Mouse (Mus musculus) kidney, postnatal 0 days (tissue): ENCODE results near the gene Eno2. TPM values are rescaled to one million over a fixed set of nuclear protein-coding genes. Genes with fewer than 3 reads are reported as not detected.
A peak's percentile ranks its signal among the peaks of the same experiment; 100 is the strongest.

Experiments used
- ATAC-seq: fragments of 200-750 bp; cut with Nextera tagmentation; replicated peaks from 2 replicates; pipeline ENCODE4 v1.8.0; 2017; ENCODE audit warnings: low read depth, moderate number of reproducible peaks, moderate TSS enrichment, moderate library complexity; ENCODE audit not compliant: low FRiP score
- DNase-seq: peaks from one replicate; pipeline ENCODE4 v3.0.0-alpha.2; 2016; ENCODE audit warnings: low spot score
- H3K27ac ChIP-seq: fragments of 300-500 bp; sonication (generic); 2 replicates; pipeline ENCODE4 v1.5.1; 2014; ENCODE audit warnings: mild to moderate bottlenecking
- H3K27me3 ChIP-seq: fragments of 300-500 bp; sonication (generic); 2 replicates; pipeline ENCODE4 v1.6.1; 2014; ENCODE audit warnings: low read length, mixed read lengths; ENCODE audit not compliant: insufficient read depth
- H3K36me3 ChIP-seq: fragments of 300-500 bp; sonication (generic); 2 replicates; pipeline ENCODE4 v1.6.1; 2014; ENCODE audit warnings: low read length, mixed read lengths; ENCODE audit not compliant: insufficient read depth
- H3K4me1 ChIP-seq: fragments of 300-500 bp; sonication (generic); replicated peaks from 2 replicates; pipeline ENCODE4 v1.6.1; 2014; ENCODE audit warnings: antibody characterized with exemption, low read length, mixed read lengths; ENCODE audit not compliant: insufficient read depth
- H3K4me2 ChIP-seq: fragments of 300-500 bp; sonication (generic); 2 replicates; pipeline ENCODE4 v1.6.1; 2014; ENCODE audit warnings: mild to moderate bottlenecking, low read length, moderate library complexity, mixed read lengths
- H3K4me3 ChIP-seq: fragments of 300-500 bp; sonication (generic); replicated peaks from 2 replicates; pipeline ENCODE4 v1.5.1; 2014; ENCODE audit warnings: low read depth, low read length
- H3K9ac ChIP-seq: fragments of 300-500 bp; sonication (generic); 2 replicates; pipeline ENCODE4 v1.6.1; 2014; ENCODE audit warnings: low read depth, low read length
- H3K9me3 ChIP-seq: fragments of 300-500 bp; sonication (generic); replicated peaks from 2 replicates; pipeline ENCODE4 v1.6.1; 2016; ENCODE audit warnings: low read length, inconsistent platforms, mixed read lengths
- CTCF ChIP-seq: IDR thresholded peaks from 2 replicates; pipeline ENCODE4 v1.5.1; 2016; ENCODE audit warnings: antibody characterized with exemption, low read depth, mild to moderate bottlenecking, moderate library complexity
- WGBS: fragments of 180-500 bp; shearing (Covaris S2); extraction: QIAGEN DNeasy Blood & Tissue Kit; methylation state at CpG from one replicate; pipeline ENCODE4 v1.1.7; 2014; 5-methylcytosine and 5-hydroxymethylcytosine counted together
- polyA plus RNA-seq: library from polyadenylated mRNA; unstranded; fragments of >200 nt; fragmentation: Nextera tagmentation; extraction: Ambion mirVana; gene quantifications from 2 replicates; pipeline ENCODE4 v1.2.1, GENCODE M21; 2015

The Eno2 gene
- polyA plus RNA-seq, 1 experiment from 2014 or later: 7.6 TPM

DNA sequence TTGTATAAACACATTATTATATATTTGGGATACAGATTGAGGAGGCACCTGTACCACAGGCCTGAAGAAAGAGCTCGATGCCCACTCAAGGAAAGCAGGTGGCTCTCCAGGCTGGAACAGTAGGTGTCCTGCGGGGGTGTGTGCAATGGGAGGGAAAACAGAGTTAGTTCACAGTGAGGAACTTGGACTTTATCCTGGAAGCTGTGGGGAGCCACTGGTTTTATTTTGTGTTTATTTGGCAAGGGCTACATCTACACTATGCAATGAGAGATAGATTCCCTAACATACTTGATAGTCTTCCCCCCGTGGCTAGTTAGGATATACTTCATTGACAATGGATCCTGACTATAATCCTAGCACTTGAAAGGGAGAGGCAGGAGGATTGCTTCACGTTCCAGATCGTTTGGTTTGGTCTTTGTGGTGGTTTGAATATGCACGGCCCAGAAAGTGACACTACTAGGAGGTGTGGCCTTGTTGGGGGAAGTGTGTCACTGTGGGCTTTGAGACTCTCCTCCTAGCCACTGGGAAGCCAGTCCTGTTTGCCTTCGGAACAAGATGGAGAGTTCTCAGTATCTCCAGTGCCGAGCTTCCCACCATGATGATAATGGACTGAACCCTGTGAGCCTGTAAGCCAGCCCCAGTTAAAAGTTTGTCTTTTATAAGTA, 17.4 kb upstream of the Eno2 start:
- Histone ChIP-seq H3K4me2 (no peak overlapping the region), H3K9ac (no peak overlapping the region), H3K4me3 (no peak overlapping the region), H3K4me1 (no peaks in the 10 kb centered on the region), H3K9me3 (no peaks in the 10 kb centered on the region), H3K27ac (no peak overlapping the region), H3K36me3 (no peaks in the 10 kb centered on the region), H3K27me3 (no peaks in the 10 kb centered on the region)
- no peak for TF ChIP-seq CTCF
- DNase-seq: peak; percentile 44
- ATAC-seq: 0 out of 2 replicates have a peak, but pooled peaks have one; percentile 41
- 38% methylated on average over 8 of the region's 8 CpGs for WGBS

DNA sequence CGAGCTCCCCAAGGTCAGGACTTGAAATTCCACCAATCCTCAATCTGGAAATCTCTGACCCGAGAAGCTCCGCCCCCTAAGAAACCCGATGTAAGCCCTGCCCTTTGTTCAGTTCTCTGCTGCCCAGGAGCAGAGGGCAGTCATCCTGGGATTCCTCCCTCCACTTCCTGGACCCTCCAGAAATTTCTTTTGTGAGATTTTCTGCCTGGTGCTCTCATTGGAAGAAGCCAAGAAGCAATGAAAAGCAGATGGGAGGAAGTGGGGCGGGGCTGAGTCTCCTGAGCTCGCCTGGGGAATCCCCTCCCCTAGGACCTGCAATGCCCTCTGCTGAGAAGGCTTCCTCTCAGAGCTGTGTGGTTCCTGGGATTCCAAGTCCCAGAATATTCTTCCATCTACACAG, 13.0 kb upstream of the Eno2 start:
- H3K4me3 ChIP-seq: peak overlapping the region; percentile 14; the same call in 1 of the 2 replicates
- no peaks in the 10 kb centered on the region for H3K4me1 ChIP-seq
- H3K27me3 ChIP-seq: no peaks in the 10 kb centered on the region
- no peaks in the 10 kb centered on the region for H3K36me3 ChIP-seq
- 0 out of 2 replicates have a peak overlapping the region, but pooled peaks have one; percentile 24 for H3K9ac ChIP-seq
- TF ChIP-seq CTCF: no peak
- H3K27ac ChIP-seq: no peak overlapping the region
- WGBS: 27% methylated on average over 6 of the region's 6 CpGs
- H3K4me2 ChIP-seq: peak overlapping the region; percentile 39
- ATAC-seq: peak; percentile 41
- DNase-seq: peak; percentile 64
- no peaks in the 10 kb centered on the region for H3K9me3 ChIP-seq

DNA sequence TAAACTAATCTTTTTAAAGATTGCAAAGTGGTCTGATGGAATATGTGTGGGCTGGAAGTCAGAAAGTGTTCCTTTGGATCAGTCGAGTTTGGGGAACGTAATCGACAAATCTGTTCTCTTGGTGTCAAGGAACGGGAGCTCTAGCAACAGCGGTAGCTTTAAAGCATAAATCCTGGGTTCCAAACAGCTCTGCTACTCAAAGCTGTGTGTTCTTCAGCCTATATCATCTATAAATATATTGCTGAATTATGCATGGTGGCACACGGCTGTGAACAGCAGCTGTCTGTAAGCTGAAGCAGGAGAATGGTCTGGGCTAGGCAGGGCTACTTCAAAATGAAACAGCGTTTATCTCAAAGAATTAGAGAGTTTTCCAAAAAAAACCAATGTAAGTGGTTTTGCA, 11.4 kb upstream of the Eno2 start:
- no peak for ATAC-seq
- Histone ChIP-seq H3K4me2 (no peak overlapping the region), H3K27ac (no peak overlapping the region), H3K4me3 (no peak overlapping the region), H3K9ac (no peak overlapping the region), H3K4me1 (no peaks in the 10 kb centered on the region), H3K27me3 (no peaks in the 10 kb centered on the region), H3K36me3 (no peaks in the 10 kb centered on the region), H3K9me3 (no peaks in the 10 kb centered on the region)
- TF ChIP-seq CTCF: no peak
- 87% methylated on average over 7 of the region's 7 CpGs for WGBS
- no peak for DNase-seq

DNA sequence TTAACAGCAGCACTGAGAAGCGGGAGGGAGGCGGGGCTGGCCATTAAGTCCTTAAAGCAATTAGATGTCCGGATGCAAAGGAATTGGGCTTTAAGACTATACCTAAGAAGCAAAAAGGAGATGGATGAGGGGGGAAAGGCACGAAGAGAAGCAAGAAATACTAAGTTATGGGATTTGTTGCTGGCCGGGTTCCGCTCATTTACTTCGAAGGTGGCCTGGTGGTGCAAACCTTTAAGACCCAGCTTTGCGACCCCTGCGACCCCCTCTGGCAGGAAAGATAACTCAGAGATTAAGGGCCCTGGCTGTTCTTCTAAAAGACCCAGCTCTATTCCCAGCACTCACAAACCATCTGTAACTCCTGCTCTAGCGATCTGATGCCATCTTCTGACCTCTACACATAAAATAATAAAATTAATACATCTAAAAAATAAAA, 10.5 kb upstream of the Eno2 start:
- peak; percentile 30; the same call in 1 of the 2 replicates for TF ChIP-seq CTCF
- Histone ChIP-seq H3K4me2 (peak overlapping the region; percentile 60), H3K9ac (no peak overlapping the region), H3K9me3 (no peaks in the 10 kb centered on the region), H3K27ac (no peak overlapping the region), H3K4me1 (no peaks in the 10 kb centered on the region), H3K36me3 (no peaks in the 10 kb centered on the region), H3K4me3 (peak overlapping the region; percentile 26), H3K27me3 (no peaks in the 10 kb centered on the region)
- 2% methylated on average over 10 of the region's 10 CpGs for WGBS
- ATAC-seq: no peak
- DNase-seq: peak; percentile 87

DNA sequence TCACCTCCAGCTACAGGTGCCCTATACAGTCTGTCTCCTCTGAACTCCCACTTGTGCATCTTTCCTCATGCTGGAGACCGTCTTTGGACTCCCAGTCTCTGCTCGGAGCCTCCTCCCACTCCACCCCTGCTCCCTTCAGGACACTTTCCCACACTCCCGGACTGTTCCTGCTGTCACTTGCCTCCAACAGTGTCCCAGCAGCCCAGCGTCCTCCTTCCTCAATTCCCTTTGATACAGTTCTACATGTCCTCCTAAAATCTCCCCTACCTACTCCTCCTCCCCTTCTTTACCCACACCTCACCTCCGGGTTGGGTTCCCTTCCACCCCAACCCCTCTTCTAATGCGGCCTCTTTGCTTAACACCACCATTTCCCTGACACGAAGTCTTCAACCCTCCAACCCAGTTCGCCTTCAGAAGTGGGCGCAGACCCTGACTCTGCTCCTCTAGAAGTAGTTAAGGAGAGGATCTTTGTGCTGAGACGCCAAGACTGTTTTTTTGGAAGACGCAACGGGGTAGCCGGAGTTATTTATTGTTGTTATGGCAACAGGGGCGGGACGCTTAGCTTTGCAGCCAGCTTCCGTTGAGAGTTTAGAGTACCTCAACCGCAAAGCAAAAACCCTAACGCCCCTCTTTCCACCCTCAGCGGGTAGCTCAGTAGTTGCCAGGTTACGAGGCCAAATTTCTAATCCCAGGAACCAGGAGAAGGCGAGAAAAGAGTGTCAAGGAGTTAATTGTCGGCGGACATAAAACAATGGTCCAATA, 9.9 kb upstream of the Eno2 start, which contains the start of gene Lrrc23:
Gene Lrrc23, minus strand, starts transcription at position 506 of the 762 bp plus-strand sequence.
- H3K36me3 ChIP-seq: no peaks in the 10 kb centered on the region
- WGBS: 2% methylated on average over 23 of the region's 23 CpGs
- H3K9me3 ChIP-seq: no peaks in the 10 kb centered on the region
- no peak for TF ChIP-seq CTCF
- no peak within 1 kb of the TSS for H3K27ac ChIP-seq
- DNase-seq: peak; percentile 84
- H3K27me3 ChIP-seq: no peaks in the 10 kb centered on the region
- peak; percentile 25 for ATAC-seq
- H3K4me3 ChIP-seq: peak within 1 kb of the TSS; percentile 26
- peak within 1 kb of the TSS; percentile 60 for H3K4me2 ChIP-seq
- no peak within 1 kb of the TSS for H3K9ac ChIP-seq
- no peaks in the 10 kb centered on the region for H3K4me1 ChIP-seq

DNA sequence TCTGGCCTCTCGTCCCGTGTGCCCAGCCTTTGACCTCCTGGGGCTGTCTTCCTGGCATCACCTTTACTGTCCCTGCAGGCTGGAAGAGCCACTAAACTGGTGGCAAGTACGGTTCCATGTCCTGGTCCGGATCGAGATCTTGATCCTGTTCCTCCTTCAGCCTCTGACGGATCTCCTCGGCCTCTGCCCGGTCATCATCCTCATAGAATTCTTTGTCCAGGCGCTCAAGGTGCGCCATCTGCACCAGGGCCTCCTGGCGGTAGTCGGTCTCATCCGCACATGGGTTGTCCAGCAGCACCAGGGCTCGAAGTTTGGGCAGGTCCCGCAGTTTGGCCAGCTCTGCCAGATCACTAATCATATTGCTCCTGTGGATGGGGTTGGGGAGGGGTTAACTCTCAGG, 1.0 kb upstream of the Eno2 start:
- ATAC-seq: no peak
- H3K4me3 ChIP-seq: no peak overlapping the region
- H3K9me3 ChIP-seq: no peaks in the 10 kb centered on the region
- no peak overlapping the region for H3K27ac ChIP-seq
- no peak for TF ChIP-seq CTCF
- no peak overlapping the region for H3K4me2 ChIP-seq
- H3K9ac ChIP-seq: no peak overlapping the region
- H3K4me1 ChIP-seq: peaks cover 24% of the 10 kb centered on the region
- no peaks in the 10 kb centered on the region for H3K27me3 ChIP-seq
- 90% methylated on average over 15 of the region's 15 CpGs for WGBS
- no peak for DNase-seq
- no peaks in the 10 kb centered on the region for H3K36me3 ChIP-seq
